Mouse (Mus musculus) limb, embryonic 15.5 days (tissue): ENCODE results near the gene Npm1. TPM values are rescaled to one million over a fixed set of nuclear protein-coding genes. Genes with fewer than 3 reads are reported as not detected.

ENCODE experiments used
- ATAC-seq: fragments of 200-750 bp; cut with Nextera tagmentation; 2 replicates; pipeline ENCODE4 v1.8.0; 2017; ENCODE audit warnings: low read depth, moderate TSS enrichment; ENCODE audit not compliant: insufficient number of reproducible peaks, low FRiP score, low TSS enrichment
- H3K27ac ChIP-seq: fragments of 300-500 bp; sonication (generic); 2 replicates; pipeline ENCODE4 v1.5.1; 2015; ENCODE audit warnings: moderate library complexity, mild to moderate bottlenecking, inconsistent platforms
- H3K27me3 ChIP-seq: fragments of 300-500 bp; sonication (generic); 2 replicates; pipeline ENCODE4 v1.6.1; 2015; ENCODE audit warnings: inconsistent platforms
- H3K36me3 ChIP-seq: fragments of 300-500 bp; sonication (generic); 2 replicates; pipeline ENCODE4 v1.6.1; 2015; ENCODE audit warnings: inconsistent platforms
- H3K4me1 ChIP-seq: fragments of 300-500 bp; sonication (generic); 2 replicates; pipeline ENCODE4 v1.6.1; 2015; ENCODE audit warnings: inconsistent platforms
- H3K4me2 ChIP-seq: fragments of 300-500 bp; sonication (generic); 2 replicates; pipeline ENCODE4 v1.6.1; 2015; ENCODE audit warnings: mild to moderate bottlenecking, inconsistent platforms
- H3K4me3 ChIP-seq: fragments of 300-500 bp; sonication (generic); 2 replicates; pipeline ENCODE4 v1.5.1; 2015; ENCODE audit warnings: mild to moderate bottlenecking, inconsistent platforms
- H3K9ac ChIP-seq: fragments of 300-500 bp; sonication (generic); 2 replicates; pipeline ENCODE4 v1.6.1; 2015; ENCODE audit warnings: inconsistent platforms
- H3K9me3 ChIP-seq: fragments of 300-500 bp; sonication (generic); 2 replicates; pipeline ENCODE4 v1.6.1; 2016; ENCODE audit warnings: inconsistent platforms
- WGBS: fragments of 180-500 bp; shearing (Covaris S2); methylation state at CpG from one replicate; pipeline ENCODE4 v1.1.7; 2015; 5-methylcytosine and 5-hydroxymethylcytosine counted together
- polyA plus RNA-seq: library from polyadenylated mRNA; unstranded; fragments of >200 nt; fragmentation: Nextera tagmentation; extraction: Ambion mirVana; gene quantifications from 2 replicates; pipeline ENCODE4 v1.2.1, GENCODE M21; 2015

The Npm1 gene
- polyA plus RNA-seq, 1 experiment from 2014 or later, result 898 TPM

DNA sequence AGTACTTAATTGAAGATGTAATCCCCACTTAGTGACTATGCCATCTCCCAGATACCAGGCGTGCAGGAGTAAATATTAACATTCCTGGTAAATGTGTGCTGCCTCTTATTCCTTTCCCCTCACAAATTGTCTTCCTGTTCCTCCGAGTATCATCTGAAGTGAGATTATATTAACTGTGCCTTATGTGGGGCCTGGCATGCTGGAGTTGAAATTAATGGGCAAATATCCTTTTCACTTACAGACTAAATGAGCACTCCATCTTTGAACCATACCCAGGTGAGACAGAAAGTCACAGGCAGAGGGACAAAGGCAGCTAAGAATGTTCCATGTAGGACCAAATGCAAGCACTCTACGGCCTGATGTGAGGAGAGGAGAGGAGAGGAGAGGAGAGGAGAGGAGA, 12.8 kb upstream of the Npm1 start:
- Histone ChIP-seq H3K27ac (no peak overlapping the region), H3K4me1 (peaks cover 6% of the 10 kb centered on the region; the same call in 1 of the 2 replicates), H3K36me3 (no peaks in the 10 kb centered on the region), H3K27me3 (peaks cover 33% of the 10 kb centered on the region), H3K9ac (no peak overlapping the region), H3K4me3 (no peak overlapping the region), H3K4me2 (no peak overlapping the region), H3K9me3 (no peaks in the 10 kb centered on the region)
- no peak for ATAC-seq
- WGBS, result 64% methylated on average over 3 of the region's 3 CpGs

DNA sequence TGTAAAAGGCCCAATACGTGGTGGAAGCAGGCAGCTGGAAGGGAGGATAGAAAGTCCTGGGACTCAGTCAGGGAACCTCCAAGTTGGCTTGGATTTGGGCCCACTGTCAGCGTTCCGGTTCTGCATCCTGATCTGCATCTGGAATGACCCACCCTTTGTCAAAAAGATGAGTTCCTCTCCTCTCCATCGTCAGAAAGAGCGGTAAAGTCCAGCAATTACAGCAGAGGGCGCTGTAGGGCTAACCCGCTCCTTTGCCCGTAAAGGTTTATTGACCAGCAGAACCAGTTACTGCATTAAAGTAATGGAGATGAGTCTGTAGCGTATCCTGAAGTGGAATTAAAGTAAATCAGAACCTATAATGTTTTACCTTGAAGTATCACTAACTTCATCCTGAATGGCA, 7.5 kb upstream of the Npm1 start:
- H3K4me2 ChIP-seq, result no peak overlapping the region
- H3K27ac ChIP-seq, result no peak overlapping the region
- WGBS, result 7% methylated on average over 9 of the region's 9 CpGs
- H3K4me1 ChIP-seq, result no peaks in the 10 kb centered on the region
- H3K27me3 ChIP-seq, result 0 out of 2 replicates have a peak, but pooled peaks cover 11% of the 10 kb centered on the region
- H3K4me3 ChIP-seq, result no peak overlapping the region
- H3K9me3 ChIP-seq, result no peaks in the 10 kb centered on the region
- H3K9ac ChIP-seq, result no peak overlapping the region
- H3K36me3 ChIP-seq, result no peaks in the 10 kb centered on the region
- ATAC-seq, result no peak

DNA sequence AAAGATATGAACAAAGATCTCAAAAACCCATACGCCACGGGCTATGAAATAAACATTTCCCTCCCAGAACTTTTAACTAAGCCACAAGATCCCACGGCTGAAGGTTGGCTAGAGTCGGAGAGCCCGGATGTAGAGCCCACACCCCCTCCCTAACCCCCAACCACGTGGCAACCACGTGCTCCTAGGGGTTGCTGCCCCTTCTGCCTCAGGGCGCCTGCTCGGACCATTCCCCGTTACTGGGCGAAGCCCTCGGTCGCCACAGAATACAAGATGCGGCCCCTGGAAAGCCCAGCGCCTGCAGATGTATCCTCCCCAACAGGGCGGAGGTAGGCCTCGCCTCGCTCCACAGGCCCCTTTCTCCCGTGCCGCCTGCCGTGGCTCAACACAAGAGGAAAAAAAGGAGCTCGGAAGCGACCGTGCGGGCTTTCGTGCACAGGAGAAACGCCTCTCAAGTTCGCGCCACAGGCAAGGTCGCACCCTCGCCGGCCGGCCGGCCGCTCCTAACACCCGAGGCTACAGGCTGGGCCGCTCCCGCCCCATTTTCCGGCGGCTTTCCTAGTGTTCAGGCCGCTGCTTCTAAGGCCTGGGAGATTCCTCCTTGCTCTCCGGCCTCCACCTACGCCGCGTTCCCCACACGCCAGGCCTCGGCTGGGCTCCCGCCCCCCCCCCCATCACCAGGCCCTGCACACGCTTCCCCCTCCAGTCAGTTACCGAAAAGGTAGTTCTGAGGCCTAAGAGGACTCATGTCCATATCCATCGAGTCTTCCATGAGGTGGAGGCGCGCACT, 602 bp downstream of the Npm1 start:
- peak; percentile 64 for ATAC-seq
- peaks cover 22% of the 10 kb centered on the region for H3K36me3 ChIP-seq
- WGBS, result 3% methylated on average over 52 of the region's 53 CpGs
- H3K9me3 ChIP-seq, result no peaks in the 10 kb centered on the region
- H3K9ac ChIP-seq, result peak overlapping the region; percentile 94
- H3K27me3 ChIP-seq, result no peaks in the 10 kb centered on the region
- peak overlapping the region; percentile 79 for H3K4me3 ChIP-seq
- peak overlapping the region; percentile 63 for H3K4me2 ChIP-seq
- H3K27ac ChIP-seq, result peak overlapping the region; percentile 87
- H3K4me1 ChIP-seq, result 0 out of 2 replicates have a peak, but pooled peaks cover 5% of the 10 kb centered on the region

DNA sequence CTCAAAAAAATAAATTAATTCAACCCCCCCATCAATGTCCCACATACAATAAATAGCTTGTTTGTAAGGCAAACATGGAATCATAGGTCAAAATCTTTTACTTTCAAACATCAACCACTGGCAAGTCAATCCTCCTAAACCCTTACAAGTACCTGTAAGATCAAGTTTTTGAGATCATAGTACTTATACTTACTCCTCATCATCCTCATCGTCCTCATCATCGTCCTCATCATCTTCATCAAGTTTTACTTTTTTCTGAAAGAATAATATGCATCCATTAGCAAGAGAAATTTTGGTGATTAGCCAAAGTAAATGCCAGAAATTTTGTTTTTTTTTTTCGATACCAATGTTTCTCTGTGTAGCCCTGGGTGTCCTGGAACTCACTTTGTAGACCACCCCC, 3.3 kb downstream of the Npm1 start:
- no peak for ATAC-seq
- WGBS, result 92% methylated on average over 3 of the region's 3 CpGs
- Histone ChIP-seq H3K36me3 (peaks cover 39% of the 10 kb centered on the region), H3K4me1 (0 out of 2 replicates have a peak, but pooled peaks cover 5% of the 10 kb centered on the region), H3K9me3 (no peaks in the 10 kb centered on the region), H3K4me2 (no peak overlapping the region), H3K27ac (no peak overlapping the region), H3K27me3 (no peaks in the 10 kb centered on the region), H3K9ac (no peak overlapping the region), H3K4me3 (no peak overlapping the region)

DNA sequence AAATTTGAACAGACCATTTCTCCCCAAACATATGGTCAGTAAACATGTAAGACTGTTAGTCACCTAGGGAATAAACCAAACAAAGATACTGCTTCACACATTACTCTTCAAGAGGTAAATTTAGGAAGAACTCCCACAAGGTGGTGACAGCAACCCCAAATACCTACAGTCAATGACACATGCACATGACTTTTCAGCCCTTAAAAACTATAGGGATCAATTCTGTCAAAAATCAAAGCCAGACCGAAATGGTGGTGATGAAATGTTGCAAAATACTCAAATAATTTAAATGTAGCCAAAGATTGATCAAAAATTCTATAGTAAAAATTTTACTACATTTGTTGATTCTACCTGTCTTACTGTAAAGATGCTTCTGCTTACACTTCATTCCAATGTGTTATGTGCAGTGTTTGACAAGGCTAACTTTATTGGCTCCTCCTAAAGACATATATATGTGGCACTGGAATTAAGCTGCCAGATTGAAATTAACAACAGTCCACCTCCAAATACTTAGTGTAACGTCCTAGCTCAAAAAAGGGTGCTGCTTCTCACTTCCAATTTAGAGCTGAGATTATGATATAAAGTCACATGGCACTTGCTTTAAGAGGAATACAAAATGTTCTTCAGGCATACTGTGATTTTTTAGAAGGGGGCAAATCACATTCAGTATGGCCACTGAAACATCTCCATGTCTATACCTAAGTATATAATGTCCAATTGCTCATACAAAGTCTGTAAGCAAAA, 5.4 kb downstream of the Npm1 start:
- 0 out of 2 replicates have a peak, but pooled peaks cover 5% of the 10 kb centered on the region for H3K4me1 ChIP-seq
- no peaks in the 10 kb centered on the region for H3K9me3 ChIP-seq
- no peak overlapping the region for H3K4me3 ChIP-seq
- H3K27me3 ChIP-seq, result no peaks in the 10 kb centered on the region
- ATAC-seq, result no peak
- peaks cover 50% of the 10 kb centered on the region for H3K36me3 ChIP-seq
- no peak overlapping the region for H3K4me2 ChIP-seq
- no peak overlapping the region for H3K9ac ChIP-seq
- no peak overlapping the region for H3K27ac ChIP-seq
- 68% methylated on average over 2 of the region's 2 CpGs for WGBS

DNA sequence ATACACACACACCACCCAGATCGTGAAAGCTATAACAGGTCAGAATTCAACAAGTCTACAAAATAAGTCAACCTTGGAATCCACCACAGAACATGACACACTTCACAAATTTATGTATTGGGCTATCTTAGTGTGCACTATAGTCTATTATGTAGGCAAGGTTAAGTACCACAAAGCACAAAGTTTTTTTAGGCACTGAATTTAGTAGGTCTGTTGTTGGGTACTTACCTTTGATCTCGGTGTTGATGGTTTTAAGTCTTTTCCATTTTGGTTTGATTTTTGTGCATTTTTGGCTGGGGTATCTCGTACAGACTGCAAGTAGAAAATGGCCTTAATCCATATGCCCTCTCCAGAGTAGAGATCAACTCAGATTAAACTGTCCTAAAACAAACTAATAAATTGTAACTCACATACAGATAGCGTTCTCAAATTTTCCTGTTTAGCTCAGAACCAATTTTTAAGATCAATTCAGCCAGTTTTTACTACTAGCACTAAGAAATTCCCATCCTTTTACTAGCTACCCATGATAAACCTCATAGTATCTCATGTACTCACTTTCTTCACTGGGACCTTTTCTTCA, 6.5 kb downstream of the Npm1 start:
- Histone ChIP-seq H3K4me3 (no peak overlapping the region), H3K27ac (no peak overlapping the region), H3K36me3 (peaks cover 57% of the 10 kb centered on the region), H3K4me1 (0 out of 2 replicates have a peak, but pooled peaks cover 5% of the 10 kb centered on the region), H3K4me2 (no peak overlapping the region), H3K27me3 (no peaks in the 10 kb centered on the region), H3K9me3 (no peaks in the 10 kb centered on the region), H3K9ac (no peak overlapping the region)
- WGBS, result 82% methylated on average over 4 of the region's 4 CpGs
- ATAC-seq, result no peak

DNA sequence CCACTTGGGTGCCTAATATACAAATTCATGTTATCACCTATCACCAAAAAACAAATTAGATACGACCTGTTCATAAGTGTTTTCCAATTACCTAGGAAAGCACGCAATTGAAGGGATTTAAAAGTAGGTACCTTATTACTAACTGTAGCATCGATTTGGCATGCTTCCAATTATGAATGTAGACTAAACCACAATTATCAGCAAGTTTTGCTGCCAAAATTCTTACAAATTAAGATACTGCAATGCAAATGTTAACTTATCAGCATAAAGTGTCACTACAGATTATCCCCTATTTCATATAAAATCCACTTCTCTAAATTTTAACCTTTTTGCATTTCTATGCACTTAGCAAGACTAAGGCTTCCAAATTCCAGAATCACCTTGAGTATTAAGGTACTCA, 8.5 kb downstream of the Npm1 start:
- Histone ChIP-seq H3K36me3 (peaks cover 66% of the 10 kb centered on the region), H3K27ac (no peak overlapping the region), H3K9ac (no peak overlapping the region), H3K4me2 (no peak overlapping the region), H3K4me3 (no peak overlapping the region), H3K27me3 (no peaks in the 10 kb centered on the region), H3K9me3 (no peaks in the 10 kb centered on the region), H3K4me1 (0 out of 2 replicates have a peak, but pooled peaks cover 1% of the 10 kb centered on the region)
- ATAC-seq, result no peak
- WGBS, result 87% methylated on average over 3 of the region's 3 CpGs

DNA sequence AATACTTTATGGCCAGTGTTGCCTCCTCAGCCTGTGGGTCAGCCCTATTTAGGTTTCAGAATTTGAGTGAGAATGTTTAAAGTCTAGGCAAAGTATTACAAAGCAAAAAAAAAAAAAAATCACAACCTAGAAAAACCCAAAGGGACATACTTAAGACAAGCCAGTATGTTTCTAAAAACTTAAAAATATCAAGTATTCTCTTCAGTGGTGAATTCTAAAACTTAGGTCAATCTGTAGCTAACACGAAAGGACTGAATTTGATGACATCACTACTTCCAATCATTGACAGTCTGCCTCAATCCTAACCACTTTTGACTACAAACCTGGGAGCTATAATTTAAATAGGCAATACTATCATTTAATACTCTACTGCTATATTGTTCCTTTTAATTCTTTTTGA, 10.0 kb downstream of the Npm1 start:
- H3K36me3 ChIP-seq, result peaks cover 65% of the 10 kb centered on the region
- ATAC-seq, result no peak
- WGBS, result 80% methylated on average over 1 of the region's 1 CpGs

DNA sequence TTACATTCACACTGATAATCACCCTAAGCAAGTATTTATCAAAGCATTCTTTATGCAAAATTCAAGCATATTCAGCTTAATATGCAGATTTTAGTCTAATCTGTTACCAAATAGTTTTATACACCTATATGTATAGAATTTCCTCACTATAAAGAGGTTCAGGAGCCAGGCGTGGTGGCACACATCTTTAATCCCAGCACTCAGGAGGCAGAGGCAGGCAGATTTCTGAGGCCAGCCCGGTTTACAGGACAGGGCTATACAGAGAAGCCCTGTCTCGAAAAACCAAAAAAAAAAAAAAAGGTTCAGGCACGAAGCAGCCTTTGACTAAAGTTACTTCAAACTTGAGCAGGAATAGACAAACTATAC, 11.2 kb downstream of the Npm1 start:
- H3K9me3 ChIP-seq, result no peaks in the 10 kb centered on the region
- ATAC-seq, result no peak
- H3K27me3 ChIP-seq, result no peaks in the 10 kb centered on the region
- no peak overlapping the region for H3K27ac ChIP-seq
- no peak overlapping the region for H3K9ac ChIP-seq
- peaks cover 19% of the 10 kb centered on the region for H3K4me1 ChIP-seq
- peaks cover 55% of the 10 kb centered on the region for H3K36me3 ChIP-seq
- H3K4me3 ChIP-seq, result no peak overlapping the region
- WGBS, result 80% methylated on average over 4 of the region's 4 CpGs
- no peak overlapping the region for H3K4me2 ChIP-seq

More for the DNA sequence above, 10.0 kb downstream of the Npm1 start:
- H3K4me2 ChIP-seq, result no peak overlapping the region
- no peaks in the 10 kb centered on the region for H3K9me3 ChIP-seq
- H3K27ac ChIP-seq, result no peak overlapping the region
- no peak overlapping the region for H3K4me3 ChIP-seq
- H3K27me3 ChIP-seq, result no peaks in the 10 kb centered on the region
- peaks cover 6% of the 10 kb centered on the region for H3K4me1 ChIP-seq
- no peak overlapping the region for H3K9ac ChIP-seq

DNA sequence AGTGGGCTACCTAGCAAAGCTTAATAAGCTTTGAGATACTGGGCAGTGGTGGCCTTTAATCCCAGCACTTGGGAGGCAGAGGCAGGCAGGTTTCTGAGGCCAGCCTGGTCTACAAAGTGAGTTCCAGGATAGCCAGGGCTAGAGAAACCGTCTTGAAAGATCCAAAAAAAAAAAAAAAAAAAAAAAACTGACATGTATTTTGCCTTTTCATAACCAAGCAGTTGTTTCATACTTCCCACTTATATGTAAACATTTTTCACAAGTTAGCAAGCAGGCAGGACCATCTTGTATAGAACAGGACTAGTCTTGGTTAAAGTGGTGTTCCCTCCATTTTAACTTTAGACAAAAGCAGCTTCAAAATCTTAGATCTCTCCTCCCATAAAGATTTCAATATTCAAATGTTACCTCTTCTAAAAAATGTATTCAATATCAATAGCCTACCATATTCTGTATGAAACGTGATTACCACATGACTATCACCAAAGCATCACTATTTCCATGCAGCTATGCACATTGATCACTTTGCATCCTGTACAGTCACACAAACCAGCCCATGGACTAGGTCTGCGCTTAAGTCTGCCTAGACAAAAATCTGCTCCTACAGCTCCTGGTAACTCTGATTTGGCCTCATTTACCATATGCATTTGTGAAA, 11.8 kb downstream of the Npm1 start:
- WGBS, result 69% methylated on average over 3 of the region's 3 CpGs
- no peak for ATAC-seq

DNA sequence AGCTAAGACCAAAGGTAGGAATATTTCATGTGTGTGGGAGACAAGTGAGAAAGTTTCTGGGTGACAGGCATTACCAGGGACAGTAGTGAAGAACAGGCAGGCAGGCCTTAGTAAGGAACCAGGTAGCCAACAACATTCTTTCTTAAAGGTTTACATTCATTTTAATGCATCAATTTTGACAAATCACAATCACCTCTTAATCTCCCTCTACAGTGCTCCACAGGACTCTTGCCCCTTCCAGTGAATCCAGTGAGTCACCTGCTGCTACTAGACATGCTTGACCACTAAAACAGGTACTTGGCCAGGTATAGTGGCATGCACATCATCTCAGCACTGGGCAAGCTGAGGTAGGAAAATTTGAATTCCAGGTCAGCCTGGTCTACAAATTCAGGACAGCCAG, 12.6 kb downstream of the Npm1 start:
- H3K4me1 ChIP-seq, result peaks cover 29% of the 10 kb centered on the region
- H3K27me3 ChIP-seq, result 0 out of 2 replicates have a peak, but pooled peaks cover 2% of the 10 kb centered on the region
- H3K36me3 ChIP-seq, result peaks cover 47% of the 10 kb centered on the region
- H3K9ac ChIP-seq, result no peak overlapping the region
- H3K4me2 ChIP-seq, result no peak overlapping the region
- no peak overlapping the region for H3K27ac ChIP-seq
- no peak overlapping the region for H3K4me3 ChIP-seq
- ATAC-seq, result no peak
- no peaks in the 10 kb centered on the region for H3K9me3 ChIP-seq

More for the DNA sequence above, 11.8 kb downstream of the Npm1 start:
- Histone ChIP-seq H3K4me3 (no peak overlapping the region), H3K36me3 (peaks cover 50% of the 10 kb centered on the region), H3K4me2 (no peak overlapping the region), H3K4me1 (peaks cover 22% of the 10 kb centered on the region), H3K27ac (no peak overlapping the region), H3K9ac (no peak overlapping the region), H3K27me3 (no peaks in the 10 kb centered on the region), H3K9me3 (no peaks in the 10 kb centered on the region)
